Mouse (Mus musculus) right cerebral cortex, postnatal 14 days (tissue): ENCODE measurements at regions not wholly inside any gene's neighbourhood (a gene's known extent, or its start where the extent isn't known, plus 50 kb on each side); places are given as distances from the start of the nearest gene placed in this dataset.
"Not testable (repeated sequence)": the region's sequence is repeated elsewhere in the genome, so short reads cannot be mapped to it uniquely, and the experiment has no call there.

Experiments
- DNase-seq: peaks from one replicate; pipeline ENCODE4 v3.0.0; 2022

DNA sequence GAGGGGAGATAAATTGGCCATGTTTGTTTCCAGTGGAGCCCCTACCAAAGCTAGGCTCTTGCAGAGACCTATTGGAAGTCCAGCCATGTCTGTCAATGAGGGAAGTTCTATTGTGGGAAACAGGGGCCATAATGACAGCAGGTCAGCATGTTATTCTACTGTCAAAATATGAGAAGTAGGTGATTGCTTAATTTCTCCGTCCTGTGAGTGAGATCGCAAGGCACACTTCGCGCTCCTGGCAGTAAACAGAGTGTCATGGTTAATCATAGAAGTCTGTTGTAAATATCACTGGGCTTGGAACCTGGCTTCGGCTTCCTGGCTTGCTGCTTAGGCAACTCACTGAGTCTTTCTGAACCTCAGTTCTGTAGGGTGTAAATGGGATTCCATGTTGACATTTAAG is 72.5 kb upstream of the Ccdc122 start:
- no peak for DNase-seq

- DNase-seq = peak; percentile 42
Measured at GRCm38 (mm10) chr14:76958875-76959274, 77.7 kb upstream of the Ccdc122 start.

DNA sequence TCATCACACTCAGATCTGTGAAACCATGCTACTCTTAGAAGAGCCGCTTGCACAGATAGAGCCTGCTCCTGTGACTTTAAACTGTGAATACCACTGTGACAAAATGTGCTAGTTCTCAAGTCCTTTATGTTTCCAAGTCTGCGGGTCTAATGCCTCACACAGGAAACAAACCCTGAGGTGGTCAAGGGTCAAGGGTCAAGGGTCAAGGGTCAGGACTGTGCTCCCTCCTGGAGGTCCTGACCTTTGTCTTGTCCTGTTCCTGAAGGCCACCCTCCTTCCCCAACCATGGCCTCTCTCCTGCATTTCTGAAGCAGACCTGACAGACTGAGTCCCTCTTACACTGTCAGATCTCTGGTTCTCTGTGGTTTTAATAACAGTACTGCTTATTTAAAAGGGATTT is 79.4 kb upstream of the Ccdc122 start:
- DNase-seq = no peak

DNA sequence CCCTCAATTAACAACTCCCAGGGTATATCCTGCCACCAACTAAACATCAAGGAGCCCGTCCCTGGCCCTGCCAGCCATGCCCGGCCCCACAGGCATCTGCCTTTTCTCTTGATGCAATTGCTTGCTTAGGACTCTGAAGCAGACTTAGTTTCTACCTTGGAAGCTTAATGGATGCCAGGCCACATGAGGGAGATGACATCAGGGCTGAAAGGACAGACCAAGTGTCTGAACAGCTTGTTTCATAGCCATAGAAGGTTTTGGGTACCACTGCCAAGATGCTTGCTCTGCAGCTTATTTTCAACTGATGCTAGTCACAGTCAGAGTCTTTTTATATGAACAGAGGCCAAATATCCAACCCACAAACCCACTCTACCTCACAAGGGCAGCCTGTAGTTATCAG is 83.4 kb upstream of the Ccdc122 start:
- no peak for DNase-seq

DNA sequence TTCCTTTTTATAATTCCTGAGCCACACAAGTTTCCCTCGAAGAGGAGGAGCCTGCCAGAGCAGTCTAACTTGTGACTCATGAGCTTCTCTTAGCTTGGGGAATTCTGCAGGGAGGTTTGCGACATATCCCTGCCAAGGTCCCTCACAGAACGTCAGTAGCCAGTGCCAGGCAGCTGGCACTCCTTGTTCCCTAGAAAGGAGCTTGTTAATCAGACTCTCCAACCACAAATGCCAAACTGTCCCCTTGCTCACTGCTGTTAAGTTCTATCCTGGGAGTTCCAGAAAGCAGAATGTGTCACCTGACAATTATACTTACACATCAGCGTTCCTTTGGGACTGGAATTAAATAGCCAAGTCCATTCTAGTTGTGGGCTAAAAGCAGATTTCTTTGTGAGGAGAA is 85.1 kb upstream of the Ccdc122 start:
- DNase-seq = peak; percentile 18

DNA sequence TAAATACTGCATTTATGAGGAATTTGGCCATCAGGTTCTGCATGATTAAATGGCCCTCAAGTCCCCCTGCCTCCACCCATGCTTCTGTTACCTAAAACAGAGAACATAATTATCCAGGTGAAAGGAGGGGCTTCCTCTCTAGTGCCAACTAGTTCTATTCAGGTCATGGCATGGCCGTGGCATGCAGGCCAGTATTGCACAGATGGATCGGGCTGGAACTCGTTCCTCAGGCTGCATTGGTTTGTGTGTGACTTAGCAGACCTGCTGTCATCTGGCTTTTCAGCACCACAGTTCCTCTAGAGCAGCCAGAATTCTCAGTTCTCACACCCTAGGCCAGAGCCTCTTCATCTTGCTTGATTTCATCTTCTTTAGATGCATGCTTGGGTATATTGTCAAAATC is 87.2 kb upstream of the Ccdc122 start:
- no peak for DNase-seq

- no peak for DNase-seq
Measured at GRCm38 (mm10) chr14:76948948-76949347, 87.6 kb upstream of the Ccdc122 start.

DNA sequence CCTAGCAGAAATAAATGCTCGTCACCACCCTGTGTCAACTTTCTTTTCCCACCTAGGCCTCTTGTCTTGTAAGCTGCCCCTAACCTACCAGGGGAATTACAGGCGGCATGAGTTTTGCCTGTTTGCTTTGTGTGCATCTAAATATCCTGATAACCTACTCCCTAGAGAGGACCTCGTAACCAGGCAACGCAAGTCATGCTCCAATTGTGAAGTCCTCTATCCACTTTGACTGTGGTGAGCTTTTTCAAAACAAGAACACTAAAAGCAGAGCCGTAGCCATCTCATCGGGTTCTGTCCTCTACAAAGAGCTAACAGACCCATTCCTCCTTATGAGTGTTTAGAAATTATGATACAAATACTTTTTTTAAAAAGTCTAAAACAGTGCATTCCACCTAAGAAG is 88.1 kb upstream of the Ccdc122 start:
- no peak for DNase-seq

GRCm38 (mm10) chr14:76947148-76947547 is 89.4 kb upstream of the Ccdc122 start:
- no peak for DNase-seq

GRCm38 (mm10) chr14:76945626-76946025 is 90.9 kb upstream of the Ccdc122 start:
- no peak for DNase-seq

DNA sequence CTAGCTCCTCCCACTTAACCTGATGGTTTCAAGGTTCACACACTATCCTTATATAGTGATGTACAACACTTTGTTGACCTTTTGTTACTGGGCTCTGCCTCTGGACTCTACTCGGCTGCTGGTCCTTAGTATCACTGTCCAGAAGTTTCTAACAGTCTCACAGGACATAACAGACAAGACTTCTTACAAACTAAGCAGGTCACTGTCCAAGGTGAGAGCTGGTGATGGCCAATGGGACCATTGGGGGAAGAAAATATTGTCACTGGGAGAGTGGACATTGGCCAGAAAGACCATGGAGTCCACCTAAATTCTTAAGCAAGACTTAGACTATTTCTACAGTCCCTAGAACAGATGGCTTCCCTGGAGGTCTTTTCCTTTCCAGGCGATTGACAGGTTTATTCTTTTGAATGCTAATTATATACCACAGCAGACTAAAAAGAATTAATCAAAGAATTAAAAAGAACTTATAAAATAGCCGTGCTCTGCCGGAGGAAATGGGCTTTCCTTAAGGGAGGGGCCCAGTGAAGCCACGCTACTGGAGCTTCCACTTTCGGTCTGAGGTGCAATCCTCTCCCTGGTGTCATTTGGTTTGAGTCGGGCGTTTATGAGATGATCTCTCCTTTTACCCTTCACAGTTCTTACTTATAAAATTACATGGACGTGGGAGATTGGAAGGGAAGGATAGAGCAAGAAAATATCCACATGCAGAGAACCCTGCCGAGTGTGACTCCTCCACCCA is 94.9 kb upstream of the Ccdc122 start:
- DNase-seq = no peak

DNA sequence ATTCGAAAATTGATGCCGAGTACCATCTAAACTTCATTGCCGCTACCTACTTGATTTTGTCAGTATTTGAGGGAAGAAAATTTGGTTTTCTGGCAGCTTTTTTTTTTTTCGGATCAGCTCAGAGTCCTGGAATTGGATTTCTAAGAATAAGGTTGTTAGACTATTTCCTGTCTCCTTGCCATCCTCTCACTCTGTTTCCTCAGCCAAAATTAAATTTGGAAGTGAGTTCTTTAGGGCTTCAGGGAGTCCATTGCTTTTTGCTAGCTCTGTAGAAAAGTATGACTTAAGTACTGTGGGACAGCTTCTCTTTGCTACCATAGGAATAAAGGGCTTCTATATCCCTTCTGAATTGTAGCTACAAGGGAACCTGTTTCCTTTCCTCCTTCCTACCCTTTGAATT is 96.1 kb upstream of the Ccdc122 start:
- DNase-seq = no peak

DNA sequence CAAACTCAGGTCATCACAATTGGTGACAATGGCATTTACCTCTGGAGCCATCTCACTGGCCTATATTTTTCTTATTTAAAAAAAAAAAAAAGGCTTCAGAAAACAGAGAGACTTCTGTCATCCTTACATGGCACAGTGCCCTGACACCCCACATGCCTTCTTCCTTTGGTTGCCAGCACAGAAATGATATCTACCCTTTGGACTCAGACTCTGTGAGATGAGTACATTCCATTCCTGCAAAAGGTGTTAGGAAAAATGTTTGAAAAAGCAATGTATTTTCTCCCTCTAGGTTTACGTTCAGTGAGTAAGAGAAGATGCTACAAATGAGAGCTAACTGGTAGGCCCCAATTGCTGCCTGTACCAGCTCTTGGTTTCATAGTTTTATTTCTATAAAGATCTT is 99.9 kb upstream of the Ccdc122 start:
- no peak for DNase-seq

GRCm38 (mm10) chr14:76936051-76936450 is 100.5 kb upstream of the Ccdc122 start:
- not testable (repeated sequence) for DNase-seq

DNA sequence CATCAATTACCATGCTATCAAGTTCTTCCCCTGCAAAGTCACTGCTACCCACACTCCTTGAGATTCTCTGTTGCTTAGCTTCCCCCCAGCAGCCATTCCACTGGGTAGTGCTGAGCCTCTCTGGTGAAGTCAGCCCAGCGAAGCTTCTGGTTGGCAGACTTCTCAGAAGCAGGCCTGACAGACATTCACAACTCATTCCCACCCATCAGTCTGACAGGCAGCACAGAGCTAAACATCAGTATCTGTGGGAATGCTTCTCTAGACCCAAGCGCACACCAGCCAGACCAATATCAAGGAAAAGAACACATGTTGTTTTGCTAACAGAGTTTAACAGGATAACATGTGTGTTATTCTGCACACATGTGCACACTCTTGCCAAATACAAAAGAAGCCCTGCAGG is 101.1 kb upstream of the Ccdc122 start:
- DNase-seq = no peak

DNA sequence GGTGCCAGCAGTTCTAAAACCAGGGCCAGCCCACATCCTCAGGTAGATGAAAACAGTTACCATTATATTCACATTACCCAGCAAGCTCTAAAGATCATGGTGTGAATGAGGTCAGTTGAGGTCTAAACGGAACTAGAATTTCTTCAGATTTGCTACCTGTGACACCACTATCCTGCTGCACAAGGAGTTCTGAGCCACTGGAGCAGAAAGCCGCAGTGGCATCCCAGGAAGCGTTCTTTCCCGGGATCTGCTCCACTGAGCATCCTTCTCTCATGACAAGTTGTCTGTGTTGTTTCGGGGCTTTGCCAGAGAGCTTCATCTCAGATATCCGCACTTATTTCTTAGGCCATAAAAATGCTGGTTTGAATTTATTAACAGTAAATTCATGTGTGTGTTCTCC is 103.7 kb upstream of the Ccdc122 start:
- DNase-seq = no peak

DNA sequence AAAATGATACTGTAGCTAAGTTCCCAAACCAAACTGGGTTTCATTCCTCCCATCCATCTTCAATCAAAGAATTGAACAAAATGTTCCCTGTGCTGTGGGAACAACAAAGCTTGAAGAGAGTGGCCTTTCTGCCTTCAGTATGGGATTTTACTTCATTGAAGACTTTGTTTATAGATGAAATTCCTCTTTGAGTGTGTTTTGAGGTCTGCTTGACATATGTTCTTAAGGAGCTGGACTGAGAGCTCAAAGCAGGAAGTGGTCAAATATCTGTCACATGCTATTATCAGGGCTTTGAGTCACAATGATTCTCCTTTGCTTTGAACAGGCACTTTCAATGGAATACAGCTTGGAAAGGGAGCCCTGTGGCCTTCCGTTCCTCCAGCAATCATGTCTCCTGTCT is 105.2 kb upstream of the Ccdc122 start:
- DNase-seq = no peak

DNA sequence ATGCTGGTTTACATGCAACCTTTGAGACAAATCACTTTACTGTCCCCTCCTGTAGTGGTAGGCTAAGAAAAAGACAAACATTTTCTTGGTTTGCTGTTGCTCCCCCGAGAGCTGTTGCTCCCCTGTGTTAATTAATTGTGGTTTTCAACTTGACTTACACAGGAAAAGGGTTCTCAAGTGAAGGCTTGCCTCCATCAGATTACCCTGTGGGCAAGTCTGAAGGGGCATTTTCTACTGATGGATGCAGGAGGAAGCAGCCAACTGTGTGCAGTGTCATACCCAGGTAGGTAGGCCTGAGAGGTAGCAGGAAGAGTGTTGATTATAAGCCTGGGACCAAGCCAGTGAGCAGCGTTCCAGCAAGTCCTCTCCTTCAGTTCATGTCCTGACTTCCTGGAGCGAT is 107.0 kb upstream of the Ccdc122 start:
- DNase-seq = no peak

DNA sequence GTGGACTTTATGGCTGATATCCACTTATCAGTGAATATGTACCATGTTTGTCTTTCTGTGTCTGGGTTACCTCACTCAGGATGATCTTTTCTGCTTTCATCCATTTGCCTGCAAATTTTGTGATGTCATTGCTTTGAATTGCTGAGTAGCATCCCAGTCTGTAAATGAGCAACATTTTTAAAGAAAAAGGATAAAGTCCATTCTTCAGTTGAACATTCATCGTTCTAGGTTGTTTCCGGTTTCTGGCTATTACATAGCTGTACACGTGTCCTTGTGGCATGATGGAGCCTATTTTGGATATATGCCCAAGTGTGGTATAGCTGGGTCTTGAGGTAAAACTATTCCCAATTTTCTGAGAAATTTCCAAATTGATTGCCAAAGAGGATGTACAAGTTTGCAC is 107.9 kb upstream of the Ccdc122 start:
- DNase-seq = no peak

DNA sequence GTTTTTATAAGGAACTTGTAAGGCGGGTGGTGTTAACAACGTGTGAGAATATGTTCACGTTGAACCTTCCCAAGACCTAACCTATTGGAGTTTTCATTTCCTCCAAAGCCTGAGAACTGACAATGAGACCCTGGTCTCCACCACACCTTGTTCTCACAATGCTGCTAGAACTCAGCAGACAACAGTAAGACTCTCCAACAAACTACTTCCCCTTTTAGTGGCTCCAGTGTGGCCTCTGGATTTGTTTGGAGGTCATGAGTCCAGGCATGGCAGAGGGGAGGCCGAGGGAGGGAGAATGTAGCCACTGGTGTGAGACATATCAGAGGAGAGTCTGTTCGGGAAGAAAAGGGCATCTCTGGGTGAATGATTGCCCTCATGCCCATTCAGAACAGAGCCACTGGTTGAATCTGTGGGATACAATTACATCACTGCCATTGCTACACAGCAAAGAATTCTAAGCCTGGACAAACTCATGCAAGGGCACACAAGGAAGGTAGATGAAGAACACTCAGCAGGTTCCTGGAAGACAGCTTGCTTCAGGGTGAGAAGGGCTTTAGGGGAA is 109.2 kb upstream of the Ccdc122 start:
- no peak for DNase-seq

GRCm38 (mm10) chr14:76926416-76926815 is 110.2 kb upstream of the Ccdc122 start:
- DNase-seq = no peak

DNA sequence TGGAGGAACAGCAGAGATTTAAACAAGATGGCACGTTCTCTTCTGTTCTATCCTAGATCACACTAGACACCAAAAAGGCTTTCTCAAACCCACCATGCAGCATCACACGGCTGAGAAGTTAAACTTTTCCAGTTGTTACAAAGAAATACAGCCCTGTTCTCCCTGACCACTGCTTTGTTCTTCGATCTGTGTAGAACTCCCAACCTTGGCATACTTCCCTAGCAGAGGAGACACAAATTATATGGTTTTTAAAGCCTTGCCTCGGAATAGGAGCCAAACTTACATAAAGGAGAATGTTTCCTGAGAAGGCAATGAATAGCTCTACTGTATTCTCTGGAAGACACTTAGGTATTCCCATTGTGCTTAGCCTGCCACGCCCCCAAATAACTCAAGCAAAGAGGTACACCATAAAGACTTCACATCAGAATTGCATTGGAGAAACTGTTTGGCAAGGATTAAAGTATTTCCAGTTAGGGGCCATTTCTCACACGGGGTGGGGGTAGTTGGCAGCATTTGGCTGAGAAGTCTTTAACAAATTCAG is 114.1 kb upstream of the Ccdc122 start:
- DNase-seq = no peak

DNA sequence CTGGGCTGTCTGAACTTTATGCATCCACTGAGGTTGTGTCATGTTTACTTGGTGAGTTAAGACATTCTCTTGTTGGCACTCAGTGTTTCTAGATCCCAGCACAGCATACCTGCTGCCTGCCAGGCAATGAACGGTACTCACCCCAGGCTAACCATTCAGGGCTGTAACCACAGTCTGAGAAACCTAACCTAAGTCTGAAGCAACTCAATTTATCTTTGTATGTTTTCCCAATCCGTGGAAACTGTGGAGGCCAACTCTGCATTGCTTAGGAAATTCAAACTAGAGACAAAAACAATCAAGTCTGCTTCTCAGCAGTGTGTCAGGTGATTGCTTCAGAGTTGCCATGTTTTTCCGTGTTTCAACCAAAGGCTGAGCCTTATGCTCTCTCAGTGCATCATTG is 118.5 kb upstream of the Ccdc122 start:
- no peak for DNase-seq

DNA sequence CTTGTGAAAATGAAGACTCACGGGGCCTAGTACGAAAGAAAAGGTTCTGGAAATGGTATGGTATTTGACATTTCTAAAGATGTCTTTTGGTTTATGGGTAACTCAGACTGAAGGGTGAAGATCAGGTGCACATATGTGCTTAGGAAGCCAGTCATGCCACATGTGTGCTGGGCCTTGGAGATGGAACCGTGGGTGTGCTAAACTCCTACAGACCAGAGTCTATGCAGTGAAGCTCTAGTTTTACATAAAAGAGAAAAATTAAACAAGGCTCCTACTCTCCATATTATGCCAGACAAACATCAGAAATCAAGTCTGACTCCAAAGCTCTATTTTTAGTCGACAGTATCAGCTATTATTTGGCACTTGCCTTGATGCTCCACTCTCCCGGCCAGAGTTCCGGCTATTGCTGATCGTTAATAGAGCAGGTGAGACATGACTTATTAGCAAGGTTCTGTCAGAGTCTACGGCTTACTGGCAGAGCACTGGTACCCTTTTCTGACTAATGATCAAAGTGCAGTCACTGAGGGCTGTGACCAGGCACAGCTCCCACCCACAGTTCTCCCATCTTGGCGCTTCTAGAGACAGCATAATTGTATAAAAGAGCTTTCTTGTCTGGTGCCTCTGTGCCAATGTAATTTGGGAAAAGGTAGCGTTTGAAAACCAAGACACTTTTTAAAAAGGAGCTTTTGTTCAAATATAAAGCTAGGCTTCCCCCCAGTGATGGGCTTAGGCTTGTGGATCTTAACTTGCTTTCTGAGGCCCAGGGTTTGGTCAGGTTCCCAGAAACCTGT is 119.2 kb upstream of the Ccdc122 start:
- no peak for DNase-seq
